Mouse (Mus musculus) embryonic facial prominence, embryonic 12.5 days (tissue): ENCODE results near the gene Med26. TPM values are rescaled to one million over a fixed set of nuclear protein-coding genes. Genes with fewer than 3 reads are reported as not detected.

Experiments used
- ATAC-seq: fragments of 200-750 bp; cut with Nextera tagmentation; 2 replicates; pipeline ENCODE4 v1.8.0; 2017; ENCODE audit not compliant: insufficient number of reproducible peaks, insufficient read depth, low FRiP score, low TSS enrichment
- H3K27ac ChIP-seq: fragments of 300-500 bp; sonication (generic); 2 replicates; pipeline ENCODE4 v1.5.1; 2016; ENCODE audit warnings: mild to moderate bottlenecking
- H3K27me3 ChIP-seq: fragments of 300-500 bp; sonication (generic); 2 replicates; pipeline ENCODE4 v1.6.1; 2016; ENCODE audit warnings: mild to moderate bottlenecking, moderate library complexity
- H3K36me3 ChIP-seq: fragments of 300-500 bp; sonication (generic); 2 replicates; pipeline ENCODE4 v1.6.1; 2016; ENCODE audit warnings: mild to moderate bottlenecking
- H3K4me1 ChIP-seq: fragments of 300-500 bp; sonication (generic); 2 replicates; pipeline ENCODE4 v1.6.1; 2016
- H3K4me2 ChIP-seq: fragments of 300-500 bp; sonication (generic); replicated peaks from 2 replicates; pipeline ENCODE4 v1.6.1; 2016; ENCODE audit warnings: mild to moderate bottlenecking, moderate library complexity
- H3K4me3 ChIP-seq: fragments of 300-500 bp; sonication (generic); 2 replicates; pipeline ENCODE4 v1.5.1; 2016; ENCODE audit warnings: mild to moderate bottlenecking
- H3K9ac ChIP-seq: fragments of 300-500 bp; sonication (generic); 2 replicates; pipeline ENCODE4 v1.6.1; 2016; ENCODE audit warnings: mild to moderate bottlenecking, moderate library complexity
- H3K9me3 ChIP-seq: fragments of 300-500 bp; sonication (generic); 2 replicates; pipeline ENCODE4 v1.6.1; 2016; ENCODE audit warnings: mild to moderate bottlenecking, moderate library complexity
- WGBS: fragments of 180-500 bp; shearing (Covaris S2); methylation state at CpG from one replicate; pipeline ENCODE4 v1.1.7; 2016; 5-methylcytosine and 5-hydroxymethylcytosine counted together
- polyA plus RNA-seq: library from polyadenylated mRNA; unstranded; fragments of >200 nt; fragmentation: Nextera tagmentation; extraction: Ambion mirVana; gene quantifications from 2 replicates; pipeline ENCODE4 v1.2.1, GENCODE M21; 2016

The Med26 gene
- polyA plus RNA-seq, 1 experiment from 2014 or later: 22.3 TPM

DNA sequence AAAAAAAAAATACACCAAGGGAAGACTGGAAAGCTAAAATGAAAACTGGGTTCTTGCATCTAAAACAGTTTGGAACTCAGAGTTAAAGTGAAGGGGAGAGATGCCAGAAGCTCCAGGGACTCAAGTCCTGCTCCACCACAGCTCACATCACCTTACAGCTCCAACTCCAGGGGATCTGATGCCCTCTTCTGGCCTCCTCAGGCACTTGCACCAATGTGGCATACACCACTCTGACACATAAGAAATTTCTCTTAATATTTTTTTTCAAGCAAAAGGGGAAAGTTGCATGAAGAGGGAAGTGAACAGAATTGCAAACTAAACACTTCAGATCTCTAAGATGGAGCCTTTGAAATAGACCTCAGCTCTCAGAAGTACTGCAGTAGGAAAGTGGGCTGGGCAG, 8.8 kb downstream of the Med26 start:
- no peak overlapping the region for H3K4me2 ChIP-seq

DNA sequence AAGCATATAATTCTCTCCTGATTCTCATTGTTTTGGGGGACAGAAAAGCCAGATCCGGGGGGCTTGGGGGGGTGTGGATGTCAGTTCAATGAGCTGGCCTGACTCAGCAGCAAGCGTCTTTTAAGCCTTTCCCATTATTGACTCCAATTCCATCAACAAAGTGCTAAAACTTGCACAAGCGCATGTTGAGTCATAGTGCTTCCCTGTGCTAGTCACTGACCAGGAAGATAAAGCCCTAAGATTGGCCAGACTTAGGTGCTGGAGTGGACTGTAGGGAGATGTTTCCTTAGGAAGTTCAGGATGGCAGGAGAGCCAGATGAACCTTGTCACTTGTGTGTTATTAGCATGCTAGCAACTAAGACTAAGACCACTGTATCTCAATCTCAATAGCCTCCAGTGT, 13.2 kb downstream of the Med26 start:
- 91% methylated on average over 3 of the region's 3 CpGs for WGBS

More for the DNA sequence above, 8.8 kb downstream of the Med26 start:
- Histone ChIP-seq H3K9ac (no peak overlapping the region), H3K27me3 (no peaks in the 10 kb centered on the region), H3K36me3 (peaks cover 4% of the 10 kb centered on the region; the same call in 1 of the 2 replicates), H3K9me3 (no peaks in the 10 kb centered on the region), H3K27ac (no peak overlapping the region), H3K4me3 (no peak overlapping the region), H3K4me1 (no peaks in the 10 kb centered on the region)
- no peak for ATAC-seq

DNA sequence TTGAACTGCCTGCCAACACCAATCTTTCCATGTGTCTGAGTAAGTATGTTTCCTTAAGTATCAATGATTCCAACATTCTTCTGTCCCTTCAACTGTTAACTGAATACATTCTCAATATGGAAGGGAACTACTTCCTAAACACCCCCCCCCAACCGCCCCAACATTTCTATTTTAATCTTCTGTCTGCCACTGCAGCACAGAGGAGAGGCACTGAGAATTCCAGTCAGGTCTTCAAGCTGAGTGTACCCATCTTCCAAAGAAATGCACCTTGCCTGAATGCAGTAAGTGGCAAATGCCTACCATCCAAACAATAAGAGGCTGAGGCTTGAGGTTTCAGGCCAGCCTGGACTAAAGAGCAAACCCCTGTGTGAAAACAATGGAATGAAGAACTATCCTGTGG, 16.0 kb downstream of the Med26 start:
- H3K27ac ChIP-seq: no peak overlapping the region
- 97% methylated on average over 1 of the region's 1 CpGs for WGBS
- peaks cover 4% of the 10 kb centered on the region; the same call in 1 of the 2 replicates for H3K36me3 ChIP-seq
- no peak overlapping the region for H3K4me3 ChIP-seq
- H3K4me2 ChIP-seq: no peak overlapping the region
- H3K27me3 ChIP-seq: no peaks in the 10 kb centered on the region
- no peaks in the 10 kb centered on the region for H3K9me3 ChIP-seq
- no peak for ATAC-seq
- no peak overlapping the region for H3K9ac ChIP-seq
- H3K4me1 ChIP-seq: no peaks in the 10 kb centered on the region

More for the DNA sequence above, 13.2 kb downstream of the Med26 start:
- no peak overlapping the region for H3K9ac ChIP-seq
- ATAC-seq: no peak
- no peaks in the 10 kb centered on the region for H3K9me3 ChIP-seq
- no peak overlapping the region for H3K4me2 ChIP-seq
- no peak overlapping the region for H3K27ac ChIP-seq
- no peaks in the 10 kb centered on the region for H3K4me1 ChIP-seq
- H3K27me3 ChIP-seq: no peaks in the 10 kb centered on the region
- H3K4me3 ChIP-seq: no peak overlapping the region
- peaks cover 4% of the 10 kb centered on the region; the same call in 1 of the 2 replicates for H3K36me3 ChIP-seq

DNA sequence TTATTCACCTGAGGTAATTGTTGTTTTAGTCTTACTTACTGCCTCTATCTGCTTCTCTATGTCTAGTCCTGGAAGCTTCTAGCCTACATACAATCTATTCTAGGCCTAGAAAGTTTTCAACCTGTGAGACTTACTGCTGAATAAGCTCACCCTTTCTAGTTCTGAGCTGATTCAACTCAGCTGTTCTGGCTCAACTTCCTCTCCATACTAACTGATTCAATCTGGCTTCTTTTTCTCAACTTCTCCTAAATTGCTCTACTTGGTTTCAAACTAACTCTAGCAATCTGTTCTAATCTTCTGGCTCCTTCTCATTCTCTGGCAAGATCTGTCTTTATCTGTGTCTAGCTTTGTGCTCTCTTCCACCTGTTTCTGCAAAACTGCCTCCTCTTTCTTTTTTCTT, 26.2 kb downstream of the Med26 start:
- no peaks in the 10 kb centered on the region for H3K9me3 ChIP-seq
- H3K36me3 ChIP-seq: peaks cover 4% of the 10 kb centered on the region; the same call in 1 of the 2 replicates
- H3K4me3 ChIP-seq: no peak overlapping the region
- H3K27me3 ChIP-seq: no peaks in the 10 kb centered on the region
- no peak overlapping the region for H3K27ac ChIP-seq
- no peak overlapping the region for H3K4me2 ChIP-seq
- no peaks in the 10 kb centered on the region for H3K4me1 ChIP-seq
- no peak overlapping the region for H3K9ac ChIP-seq
- ATAC-seq: no peak

DNA sequence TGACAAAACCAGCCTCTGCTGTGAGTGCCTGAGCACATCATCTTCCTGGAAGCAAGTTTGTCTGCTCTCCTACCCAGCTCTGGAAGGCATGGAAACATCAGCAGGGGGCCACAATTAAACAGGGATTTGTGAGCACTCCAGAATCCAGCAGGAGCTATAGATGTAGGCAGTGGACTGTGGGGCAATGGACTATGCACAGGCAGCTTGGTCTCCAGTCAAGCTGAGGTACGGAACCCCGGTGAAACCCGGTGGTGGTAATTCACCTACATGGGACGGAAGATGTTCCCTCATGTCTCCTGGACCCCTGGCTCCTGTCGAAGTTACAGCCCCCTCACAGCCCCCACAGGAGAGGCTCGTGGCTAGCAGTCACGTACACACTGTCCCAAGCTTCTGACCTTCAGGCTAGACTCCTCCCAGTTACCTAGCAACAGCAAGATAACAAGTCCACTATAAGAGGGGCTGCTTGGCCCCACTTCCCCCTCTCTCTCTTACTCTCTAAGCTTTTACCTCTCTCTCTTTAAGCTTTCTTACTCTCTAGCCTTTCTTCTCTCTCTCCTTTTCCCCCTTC, 30.6 kb downstream of the Med26 start:
- no peaks in the 10 kb centered on the region for H3K9me3 ChIP-seq
- no peak overlapping the region for H3K9ac ChIP-seq
- peaks cover 4% of the 10 kb centered on the region; the same call in 1 of the 2 replicates for H3K36me3 ChIP-seq
- H3K4me3 ChIP-seq: no peak overlapping the region
- no peaks in the 10 kb centered on the region for H3K27me3 ChIP-seq
- ATAC-seq: no peak
- 89% methylated on average over 7 of the region's 7 CpGs for WGBS
- no peak overlapping the region for H3K4me2 ChIP-seq
- no peak overlapping the region for H3K27ac ChIP-seq
- H3K4me1 ChIP-seq: no peaks in the 10 kb centered on the region

DNA sequence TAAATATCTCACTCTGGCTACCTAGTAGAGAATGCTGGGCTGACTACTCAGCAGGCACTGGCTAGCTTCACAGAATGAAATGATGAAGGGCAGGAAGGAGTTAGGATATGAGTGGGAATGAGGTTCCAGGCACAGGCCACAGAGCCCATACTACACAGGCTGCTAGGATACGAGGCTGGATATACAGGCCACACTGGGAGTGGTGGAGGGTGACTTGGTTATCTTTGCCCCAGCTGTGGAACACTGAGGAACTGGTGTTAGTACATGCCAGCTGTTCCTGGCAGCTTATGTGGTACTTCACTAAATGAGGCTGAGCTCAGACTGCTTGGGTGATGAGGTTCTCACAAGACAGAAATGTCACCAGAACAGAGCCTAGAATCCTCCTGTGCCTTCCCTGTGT, 34.9 kb downstream of the Med26 start:
- H3K4me1 ChIP-seq: no peaks in the 10 kb centered on the region
- no peaks in the 10 kb centered on the region for H3K27me3 ChIP-seq
- H3K4me3 ChIP-seq: no peak overlapping the region
- H3K36me3 ChIP-seq: no peaks in the 10 kb centered on the region
- 73% methylated on average over 1 of the region's 1 CpGs for WGBS
- H3K9ac ChIP-seq: no peak overlapping the region
- no peaks in the 10 kb centered on the region for H3K9me3 ChIP-seq
- H3K27ac ChIP-seq: no peak overlapping the region
- no peak overlapping the region for H3K4me2 ChIP-seq
- no peak for ATAC-seq

DNA sequence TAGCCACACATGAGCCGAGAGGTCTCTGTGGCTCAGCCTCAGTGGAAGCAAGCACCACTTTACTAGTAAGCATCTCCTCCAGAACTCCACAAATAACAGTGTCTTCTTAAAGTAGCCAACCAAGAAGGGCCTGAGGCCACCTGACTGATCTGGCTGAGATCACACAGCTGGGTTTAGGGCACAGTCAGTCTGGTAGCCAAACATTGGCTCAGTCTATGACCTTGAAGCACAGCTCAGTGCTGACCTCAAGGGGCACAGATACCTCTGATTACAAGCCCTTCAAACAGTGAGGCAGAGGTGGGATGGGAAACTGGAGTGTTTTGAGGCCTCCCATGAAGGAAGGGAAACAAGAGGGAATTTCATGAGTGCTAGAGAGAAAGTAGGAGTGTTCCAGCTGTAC, 35.4 kb downstream of the Med26 start:
- H3K27ac ChIP-seq: no peak overlapping the region
- 93% methylated on average over 1 of the region's 1 CpGs for WGBS
- H3K36me3 ChIP-seq: no peaks in the 10 kb centered on the region
- H3K4me3 ChIP-seq: no peak overlapping the region
- ATAC-seq: no peak
- H3K9me3 ChIP-seq: no peaks in the 10 kb centered on the region
- no peaks in the 10 kb centered on the region for H3K4me1 ChIP-seq
- H3K9ac ChIP-seq: no peak overlapping the region
- no peak overlapping the region for H3K4me2 ChIP-seq
- no peaks in the 10 kb centered on the region for H3K27me3 ChIP-seq

GRCm38 (mm10) chr8:72507505-72507904, 40.6 kb downstream of the Med26 start:
- Histone ChIP-seq H3K9me3 (no peaks in the 10 kb centered on the region), H3K27me3 (no peaks in the 10 kb centered on the region), H3K9ac (no peak overlapping the region), H3K4me3 (no peak overlapping the region), H3K4me2 (no peak overlapping the region), H3K36me3 (peaks cover 5% of the 10 kb centered on the region; the same call in 1 of the 2 replicates), H3K4me1 (no peaks in the 10 kb centered on the region), H3K27ac (no peak overlapping the region)
- WGBS: 83% methylated on average over 1 of the region's 1 CpGs
- ATAC-seq: no peak

DNA sequence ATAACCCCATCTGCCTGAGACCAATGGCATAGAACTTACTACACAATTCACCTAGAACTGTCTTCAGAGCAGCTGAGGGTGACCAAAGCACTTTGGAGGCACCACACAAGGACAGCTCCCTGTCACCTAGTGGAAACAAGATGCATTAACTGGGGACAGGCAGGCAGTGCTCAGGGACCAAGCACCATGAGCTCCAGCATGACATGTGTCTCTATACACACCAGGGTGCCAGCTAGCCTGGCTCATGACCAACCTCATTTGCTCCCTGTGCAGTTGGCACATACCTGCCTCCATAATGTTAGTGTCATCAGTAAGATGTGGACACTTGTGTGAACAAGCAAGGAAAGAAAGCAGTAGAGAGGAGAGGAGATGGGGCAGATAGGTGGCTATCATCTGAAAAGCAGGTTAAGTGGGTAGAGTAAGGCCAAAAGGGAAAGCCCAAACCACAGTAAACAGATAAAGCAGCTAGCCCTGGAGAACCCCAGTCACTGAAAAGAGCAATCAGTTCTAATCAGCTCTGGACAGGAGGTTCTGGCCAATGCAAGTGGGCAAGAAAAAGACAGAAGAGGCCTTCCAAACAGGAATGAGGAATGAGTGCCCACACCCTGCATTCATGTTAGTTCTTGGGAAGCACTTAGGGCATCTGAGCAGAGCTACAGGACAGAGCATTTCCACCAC, 43.3 kb downstream of the Med26 start:
- no peaks in the 10 kb centered on the region for H3K27me3 ChIP-seq
- no peaks in the 10 kb centered on the region for H3K4me1 ChIP-seq
- no peak overlapping the region for H3K27ac ChIP-seq
- peaks cover 6% of the 10 kb centered on the region; the same call in 1 of the 2 replicates for H3K36me3 ChIP-seq
- ATAC-seq: no peak
- H3K9me3 ChIP-seq: no peaks in the 10 kb centered on the region
- no peak overlapping the region for H3K4me3 ChIP-seq
- no peak overlapping the region for H3K4me2 ChIP-seq
- no peak overlapping the region for H3K9ac ChIP-seq

DNA sequence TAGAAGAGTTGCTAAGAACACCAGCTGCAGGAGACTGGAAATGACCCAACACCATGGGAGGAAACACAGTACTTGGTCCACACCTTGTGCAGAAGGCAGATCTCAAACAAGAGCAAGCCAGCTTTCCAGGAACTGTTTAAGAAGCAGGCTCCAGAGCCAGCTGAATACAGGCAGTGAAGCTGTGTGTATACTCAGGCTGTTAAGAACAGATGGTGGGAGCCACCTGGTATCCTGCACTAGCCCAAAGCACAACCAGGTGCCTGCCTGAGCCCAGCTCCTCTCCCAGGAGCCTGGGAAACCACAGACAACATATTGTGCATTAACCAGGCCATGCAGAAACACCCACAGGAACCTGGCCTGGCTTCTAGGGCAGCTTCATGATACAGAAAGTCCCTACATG, 43.9 kb downstream of the Med26 start:
- H3K4me1 ChIP-seq: no peaks in the 10 kb centered on the region
- H3K27me3 ChIP-seq: no peaks in the 10 kb centered on the region
- H3K4me2 ChIP-seq: no peak overlapping the region
- no peak for ATAC-seq
- no peak overlapping the region for H3K9ac ChIP-seq
- H3K9me3 ChIP-seq: no peaks in the 10 kb centered on the region
- H3K36me3 ChIP-seq: peaks cover 12% of the 10 kb centered on the region
- no peak overlapping the region for H3K4me3 ChIP-seq
- no peak overlapping the region for H3K27ac ChIP-seq

DNA sequence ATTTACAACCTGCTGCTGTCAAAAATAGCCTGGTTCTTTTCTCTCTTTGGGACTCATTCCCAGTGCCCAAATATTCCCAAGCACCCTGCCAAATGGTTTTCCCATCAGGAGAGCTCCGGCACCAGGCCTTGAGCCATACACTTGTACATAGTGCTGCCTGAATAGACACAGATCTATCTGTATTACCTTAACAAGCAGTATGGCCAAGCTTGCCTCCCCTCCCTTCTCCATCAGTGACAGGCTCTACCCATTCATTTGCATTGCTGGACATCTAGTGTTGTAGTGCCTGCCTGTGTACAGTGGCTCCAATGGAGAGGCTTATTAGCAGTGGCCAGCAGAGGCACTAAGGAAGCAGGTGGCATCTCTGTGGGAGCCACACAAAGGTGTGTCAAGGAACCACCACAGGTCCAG, 47.5 kb downstream of the Med26 start:
- Histone ChIP-seq H3K36me3 (peaks cover 31% of the 10 kb centered on the region), H3K4me2 (no peak overlapping the region), H3K9me3 (no peaks in the 10 kb centered on the region), H3K4me3 (no peak overlapping the region), H3K9ac (no peak overlapping the region), H3K27me3 (no peaks in the 10 kb centered on the region), H3K27ac (no peak overlapping the region), H3K4me1 (no peaks in the 10 kb centered on the region)
- ATAC-seq: no peak
- WGBS: 97% methylated on average over 1 of the region's 1 CpGs

DNA sequence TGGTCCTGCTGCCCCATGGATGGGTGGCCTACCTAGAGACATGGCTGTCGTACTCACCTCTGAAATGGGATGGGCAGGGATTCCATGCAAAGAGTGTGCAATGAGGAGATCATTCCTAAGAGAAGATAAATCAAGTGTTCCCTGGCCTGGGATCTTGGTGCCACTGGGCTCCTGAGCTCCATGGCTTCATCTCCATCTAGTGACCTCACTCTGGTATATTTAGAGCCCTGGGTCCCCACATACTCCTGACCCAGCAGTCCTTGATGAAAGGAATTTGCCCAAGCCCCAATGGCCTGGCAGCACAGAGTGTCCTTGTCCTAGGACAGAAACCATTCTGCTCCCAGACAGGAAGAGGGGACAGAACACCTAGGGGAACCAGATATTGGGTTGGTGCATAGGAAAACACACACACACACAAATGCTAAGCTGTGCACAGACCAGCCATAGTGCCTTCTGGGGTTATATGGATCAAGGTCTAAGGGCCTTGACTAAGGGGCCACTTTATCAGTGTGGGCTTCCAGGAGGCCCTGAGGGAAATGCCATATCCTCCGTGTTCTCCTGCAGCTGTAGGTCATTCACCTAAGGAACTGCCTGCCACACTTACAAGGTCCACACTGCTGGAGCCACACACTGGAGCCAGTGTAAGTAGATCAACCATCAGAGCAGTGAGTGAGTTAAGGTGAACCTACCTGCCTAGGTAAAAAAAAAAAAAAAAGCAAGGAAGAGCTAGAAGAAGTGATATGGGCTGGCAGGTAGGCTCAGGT, 48.4 kb downstream of the Med26 start:
- Histone ChIP-seq H3K4me3 (no peak overlapping the region), H3K27me3 (no peaks in the 10 kb centered on the region), H3K4me2 (no peak overlapping the region), H3K4me1 (no peaks in the 10 kb centered on the region), H3K36me3 (peaks cover 39% of the 10 kb centered on the region), H3K27ac (no peak overlapping the region), H3K9me3 (no peaks in the 10 kb centered on the region), H3K9ac (no peak overlapping the region)
- WGBS: 78% methylated on average over 2 of the region's 2 CpGs
- ATAC-seq: no peak
